Mouse (Mus musculus): ENCODE measurements around the gene Igsf3.

Gene Igsf3

DNA sequence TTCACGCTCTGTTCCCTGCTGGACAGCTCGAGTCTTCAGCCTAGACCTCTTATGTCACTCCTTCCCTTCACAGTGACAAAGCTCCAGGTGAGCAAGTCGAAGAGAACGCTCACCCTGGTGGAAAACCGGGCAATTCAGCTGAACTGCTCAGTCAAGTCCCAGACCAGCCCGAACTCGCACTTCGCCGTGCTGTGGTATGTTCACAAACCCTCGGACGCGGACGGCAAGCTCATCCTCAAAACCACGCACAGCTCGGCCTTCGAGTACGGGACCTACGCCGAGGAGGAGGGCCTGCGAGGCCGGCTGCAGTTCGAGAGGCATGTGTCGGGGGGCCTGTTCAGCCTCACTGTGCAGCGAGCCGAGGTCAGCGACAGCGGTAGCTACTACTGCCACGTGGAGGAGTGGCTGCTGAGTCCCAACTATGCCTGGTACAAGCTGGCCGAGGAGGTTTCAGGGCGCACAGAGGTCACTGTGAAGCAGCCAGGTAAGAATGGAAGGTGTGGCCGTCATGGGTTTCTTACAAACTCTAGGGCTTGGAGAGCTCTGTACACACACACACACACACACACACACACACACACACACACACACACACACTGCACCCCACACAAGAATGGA, 74.0 kb downstream of the Igsf3 start:
- no peak for DNase-seq

DNA sequence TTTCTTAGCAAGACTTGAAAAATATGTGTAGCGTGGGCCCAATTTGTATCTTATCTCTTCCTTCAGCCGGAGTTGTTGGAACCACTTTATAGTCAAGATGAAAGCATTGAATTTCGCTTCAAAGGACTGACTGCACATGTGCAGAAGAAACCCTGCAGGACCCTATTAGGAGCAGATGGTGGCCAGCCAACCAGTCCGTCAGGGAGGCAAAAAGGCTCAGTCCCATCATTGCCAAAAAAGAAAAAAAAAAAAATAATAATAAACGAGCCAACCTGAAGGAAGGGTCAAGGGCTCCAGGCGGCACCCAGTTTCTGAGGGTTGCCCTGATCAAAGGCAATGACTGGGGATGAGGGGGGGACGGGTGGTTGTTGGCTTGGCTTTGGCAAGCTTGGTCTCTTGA, 83.7 kb downstream of the Igsf3 start:
- DNase-seq, result no peak

DNA sequence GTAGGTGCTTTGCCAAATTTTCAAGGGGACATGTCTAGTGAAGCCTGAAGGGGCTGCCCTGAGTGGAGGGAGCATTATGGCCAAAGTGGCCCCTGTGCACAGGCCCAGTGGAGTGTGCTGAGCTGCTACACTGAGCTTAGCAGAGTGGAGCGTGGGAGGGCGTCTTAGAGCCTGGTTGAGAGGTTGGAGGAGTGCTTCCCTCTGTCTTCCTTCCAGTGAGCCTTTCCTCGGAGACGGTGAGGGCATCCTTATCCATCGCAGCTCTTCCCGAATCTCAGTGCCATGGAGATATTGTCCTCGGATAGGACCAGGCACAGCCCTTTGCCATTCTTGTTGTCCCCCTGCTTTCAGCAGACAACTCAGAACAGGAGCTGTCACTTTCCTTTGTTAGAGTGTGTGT, 84.2 kb downstream of the Igsf3 start:
- DNase-seq, result no peak

DNA sequence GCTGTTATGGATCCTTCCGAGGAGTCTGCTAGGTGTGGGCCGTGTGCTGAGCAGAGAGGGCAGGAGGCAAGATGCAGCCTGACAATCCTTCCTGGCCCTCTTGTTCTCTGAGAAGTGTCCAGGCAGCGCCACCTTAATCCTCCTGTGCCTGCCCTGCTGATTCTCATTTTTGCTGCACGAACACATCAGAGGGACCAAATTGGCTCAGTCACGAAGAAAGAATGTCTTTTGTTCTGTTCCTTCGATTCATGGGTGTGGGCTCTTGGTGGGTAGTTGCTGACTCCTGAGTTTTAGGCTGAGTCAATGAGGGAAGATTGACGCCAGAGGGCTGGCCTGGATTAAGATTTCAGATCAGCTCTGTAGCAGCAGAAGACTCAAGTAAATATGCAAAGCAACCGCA, 84.9 kb downstream of the Igsf3 start:
- no peak for DNase-seq

DNA sequence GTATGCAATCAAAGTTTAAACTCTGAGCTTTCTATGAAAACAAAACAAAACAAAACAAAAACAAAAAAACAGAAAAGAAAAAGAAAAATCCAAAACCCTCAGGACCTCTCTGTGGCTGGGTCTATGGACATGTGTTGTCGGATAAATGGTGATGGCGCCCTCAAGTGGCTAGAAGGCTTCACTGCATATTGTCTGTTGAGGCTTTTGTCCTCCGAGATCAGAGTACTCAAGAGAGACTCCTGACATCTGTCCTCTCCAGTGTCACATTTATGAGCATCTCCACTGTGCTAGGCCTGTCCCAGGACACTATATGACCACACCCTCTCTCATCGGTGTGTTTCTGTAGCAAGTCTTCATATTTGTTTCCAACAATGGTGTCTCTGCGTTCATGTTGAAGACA, 85.4 kb downstream of the Igsf3 start:
- peak; percentile 62 to 86 for DNase-seq

DNA sequence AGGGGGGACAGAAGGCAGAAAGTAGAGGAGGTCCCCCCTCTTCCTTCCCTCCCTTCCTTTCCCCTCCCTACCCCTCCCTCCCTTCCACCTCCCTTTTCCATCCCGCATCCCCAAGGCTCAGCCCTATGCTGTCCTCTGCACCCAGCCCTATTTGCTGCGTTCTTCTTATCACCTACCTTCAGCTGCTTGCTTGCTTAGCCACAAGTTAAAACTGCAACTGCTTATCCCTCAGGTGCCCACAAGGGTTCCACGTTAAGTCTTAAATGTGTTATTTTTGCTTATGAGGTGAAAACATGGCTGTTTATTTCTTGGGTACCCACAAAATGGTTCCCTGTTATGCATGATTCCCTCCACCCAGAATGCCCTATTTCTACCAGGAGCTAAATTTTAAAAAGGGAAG, 86.6 kb downstream of the Igsf3 start:
- no peak for DNase-seq

DNA sequence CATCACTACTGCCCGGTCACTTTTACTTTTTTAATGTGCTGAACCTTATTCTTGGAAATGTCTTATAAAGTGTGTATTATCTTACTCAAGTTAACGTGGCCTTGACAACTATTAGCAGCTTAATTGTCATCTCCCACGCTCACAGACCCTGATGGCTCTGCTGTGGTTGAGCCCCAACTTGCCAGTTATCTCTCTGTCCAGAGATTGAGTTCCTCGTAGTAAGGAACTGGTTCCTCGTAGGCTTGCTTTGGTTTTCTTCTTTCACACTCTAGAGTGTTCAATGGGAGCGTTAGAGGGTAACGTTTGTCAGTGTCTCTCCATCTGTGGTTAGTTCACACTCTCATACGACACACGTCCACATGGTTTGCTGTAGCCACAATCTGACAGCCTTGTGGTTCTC, 92.8 kb downstream of the Igsf3 start:
- no peak for DNase-seq

DNA sequence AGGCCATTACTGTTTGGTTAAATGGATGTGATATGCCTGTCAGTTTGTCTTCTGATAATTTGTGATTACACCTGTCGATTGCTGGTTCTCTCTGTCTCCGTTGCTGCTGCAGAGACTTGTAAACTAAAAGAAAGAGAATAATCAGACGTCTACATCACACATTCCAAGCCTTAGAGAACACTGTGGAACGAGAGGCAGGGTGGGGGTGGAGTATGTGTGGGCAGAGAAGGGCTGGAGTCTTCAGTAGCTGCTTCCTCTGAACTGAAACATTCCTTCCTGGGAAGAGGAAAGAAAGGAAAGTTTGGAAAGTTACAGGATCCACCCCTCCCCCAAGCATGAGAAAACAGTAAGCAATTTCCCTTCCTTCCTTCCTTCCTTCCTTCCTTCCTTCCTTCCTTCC, 95.0 kb downstream of the Igsf3 start:
- DNase-seq, result no peak

DNA sequence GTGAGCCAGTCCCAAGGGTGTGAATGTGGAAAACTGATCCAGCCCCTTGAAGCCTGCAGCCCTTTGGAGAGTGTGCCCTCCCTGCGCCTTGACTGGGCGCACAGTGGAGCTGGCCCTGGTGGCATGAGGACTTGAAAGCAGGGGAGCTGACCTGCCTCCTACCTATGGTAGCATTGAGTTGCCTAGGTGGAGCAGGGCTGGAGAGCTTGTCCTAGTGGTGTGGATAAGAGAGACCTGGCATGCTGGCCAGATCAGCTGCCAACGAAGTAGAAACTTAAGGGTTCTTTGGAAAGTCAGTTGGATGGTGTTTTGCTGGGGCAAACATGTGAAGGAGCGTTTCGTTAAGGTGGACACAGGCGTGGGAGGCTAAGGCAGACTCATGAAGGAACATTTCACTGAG, 105.1 kb downstream of the Igsf3 start:
- DNase-seq, result no peak

DNA sequence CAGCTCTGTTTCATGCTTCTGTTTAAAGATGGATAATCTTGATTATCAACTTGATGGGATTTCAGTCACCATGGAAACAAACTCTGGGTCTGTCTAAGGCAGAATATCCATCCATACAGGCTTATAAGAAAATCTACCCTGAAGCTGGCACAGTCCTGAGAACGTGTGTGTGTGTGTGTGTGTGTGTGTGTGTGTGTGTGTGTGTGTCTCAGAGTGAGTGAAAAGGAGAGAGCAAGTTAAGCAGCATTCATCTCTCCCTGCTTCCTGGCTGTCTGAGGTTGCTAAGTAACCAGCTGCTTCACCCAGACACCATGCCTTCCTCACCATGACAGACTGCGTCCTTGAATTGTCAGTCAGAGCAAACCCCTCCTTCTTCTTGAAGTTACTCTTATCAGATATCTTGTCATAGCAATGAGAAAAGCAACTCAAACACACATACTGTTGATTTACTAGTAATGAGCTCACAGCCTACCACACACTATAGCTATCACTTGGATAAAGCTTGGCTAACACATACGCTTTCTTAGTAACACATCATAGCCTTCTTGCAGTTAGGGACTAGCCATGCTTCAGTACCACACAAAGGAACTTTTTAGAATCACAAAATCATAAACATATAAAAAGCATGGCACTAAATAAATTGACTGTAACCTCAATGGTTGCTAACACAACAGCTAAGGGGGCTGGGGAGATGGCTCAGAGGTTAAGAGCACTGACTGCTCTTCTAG, 106.5 kb downstream of the Igsf3 start:
- no peak for DNase-seq

DNA sequence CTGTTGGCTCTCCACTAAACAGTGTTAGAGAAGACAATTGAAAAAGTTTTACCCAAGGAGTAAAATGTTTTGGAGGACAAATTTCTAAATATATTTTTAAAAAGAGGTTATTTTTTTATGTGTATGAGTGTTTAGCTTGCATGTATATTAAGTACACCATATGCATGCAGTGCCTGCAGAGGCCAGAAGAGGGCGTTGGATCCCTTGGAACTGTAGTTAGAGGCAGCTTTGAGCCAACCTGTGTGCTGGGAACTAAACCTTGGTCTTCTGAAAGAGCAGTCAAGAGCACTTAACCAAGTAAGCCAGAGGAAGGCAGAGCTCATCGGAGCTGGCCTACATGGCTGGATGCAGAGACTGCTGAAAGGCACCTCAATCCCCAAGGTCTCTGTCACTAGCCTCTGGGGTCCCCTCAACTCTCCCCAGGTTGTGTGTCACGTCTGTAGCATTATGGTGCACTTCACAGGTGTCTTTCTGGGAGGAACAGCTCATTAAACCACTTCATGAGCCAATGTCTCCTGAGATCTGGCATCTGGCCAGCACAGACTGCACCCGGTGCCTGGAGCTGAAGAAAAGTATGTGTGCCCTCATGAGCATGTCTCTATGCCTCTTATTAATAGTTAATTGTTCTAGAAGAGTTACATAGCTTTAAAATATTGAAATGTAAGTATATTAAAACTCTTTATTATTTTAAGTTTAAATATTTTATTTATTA, 109.3 kb downstream of the Igsf3 start:
- DNase-seq, result peak; percentile 41 to 79

DNA sequence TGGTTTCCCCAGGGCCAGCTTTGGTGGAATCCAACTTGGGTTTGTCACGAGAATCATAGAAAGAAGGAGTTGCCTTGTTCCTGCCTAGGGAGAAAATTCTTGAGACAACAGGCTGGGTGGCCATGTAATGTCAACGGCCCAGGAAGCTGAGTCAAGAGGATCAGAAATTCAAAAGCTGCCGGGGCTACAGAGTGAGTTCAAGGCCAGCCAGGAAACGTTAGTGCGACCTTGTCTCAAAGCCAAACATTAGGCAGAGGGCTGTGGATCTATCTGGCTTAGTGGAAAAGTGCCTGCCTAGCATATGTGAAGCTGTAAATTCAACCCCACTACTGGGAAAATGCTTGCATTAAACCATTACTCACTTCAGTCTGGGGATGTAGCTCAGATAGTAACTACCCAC, 110.6 kb downstream of the Igsf3 start:
- DNase-seq, result no peak

DNA sequence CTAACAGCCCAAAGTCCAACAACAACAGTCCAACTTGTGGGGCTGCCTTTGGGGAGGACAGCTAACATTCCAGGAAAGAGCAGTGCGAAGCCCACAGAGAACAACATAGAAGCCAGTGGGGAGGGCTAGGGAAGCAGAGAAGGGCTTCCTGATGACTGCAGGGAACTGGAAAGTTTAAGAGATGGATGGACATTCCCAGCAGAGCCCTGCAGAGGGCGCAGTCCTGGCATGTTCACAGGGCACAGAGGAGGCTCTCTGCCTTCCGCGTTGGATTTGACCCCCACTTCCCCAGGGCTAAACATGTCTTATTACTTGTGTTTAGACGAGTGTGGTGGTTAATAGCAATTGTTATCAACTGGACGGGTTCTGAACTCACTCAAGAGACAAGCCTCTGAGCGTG, 111.3 kb downstream of the Igsf3 start:
- no peak for DNase-seq

DNA sequence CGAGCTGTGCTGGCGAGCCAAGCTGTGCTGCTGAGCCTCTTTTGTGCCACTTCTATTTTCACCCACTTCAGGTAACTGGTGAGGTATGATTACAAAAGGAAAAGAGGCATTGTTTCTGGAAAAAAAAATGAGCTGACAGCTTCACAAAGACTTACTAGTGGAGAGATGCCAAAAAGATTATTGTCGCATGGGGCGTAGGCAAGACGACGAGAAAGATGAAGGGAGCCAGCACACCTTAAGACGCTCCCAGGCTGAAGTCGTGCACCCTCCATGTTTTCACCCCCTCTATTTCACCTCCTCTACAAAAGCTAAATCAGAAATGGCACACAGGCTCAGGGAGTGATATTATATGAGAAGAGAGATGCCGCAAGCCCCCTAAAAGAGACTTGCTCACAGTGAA, 113.6 kb downstream of the Igsf3 start:
- no peak for DNase-seq

DNA sequence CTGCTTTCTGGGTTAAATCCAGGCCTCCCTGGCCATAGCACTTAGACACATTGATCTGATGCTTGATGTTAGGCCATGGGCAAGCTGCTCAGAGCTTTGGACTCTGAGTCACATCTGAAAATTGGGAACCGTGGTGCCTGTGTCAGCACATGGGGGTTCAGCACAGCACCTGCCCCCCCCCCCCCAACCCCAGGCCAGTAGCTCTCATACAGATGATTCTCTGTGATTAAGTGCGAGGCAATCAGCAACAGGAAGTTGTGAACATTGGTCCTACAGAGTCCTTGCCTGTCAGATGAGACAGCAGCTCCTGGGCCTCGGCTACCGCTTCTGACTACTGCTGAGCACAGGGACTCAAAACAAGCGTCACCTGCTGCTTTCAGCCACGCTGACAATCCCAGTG, 116.0 kb downstream of the Igsf3 start:
- DNase-seq, result no peak

DNA sequence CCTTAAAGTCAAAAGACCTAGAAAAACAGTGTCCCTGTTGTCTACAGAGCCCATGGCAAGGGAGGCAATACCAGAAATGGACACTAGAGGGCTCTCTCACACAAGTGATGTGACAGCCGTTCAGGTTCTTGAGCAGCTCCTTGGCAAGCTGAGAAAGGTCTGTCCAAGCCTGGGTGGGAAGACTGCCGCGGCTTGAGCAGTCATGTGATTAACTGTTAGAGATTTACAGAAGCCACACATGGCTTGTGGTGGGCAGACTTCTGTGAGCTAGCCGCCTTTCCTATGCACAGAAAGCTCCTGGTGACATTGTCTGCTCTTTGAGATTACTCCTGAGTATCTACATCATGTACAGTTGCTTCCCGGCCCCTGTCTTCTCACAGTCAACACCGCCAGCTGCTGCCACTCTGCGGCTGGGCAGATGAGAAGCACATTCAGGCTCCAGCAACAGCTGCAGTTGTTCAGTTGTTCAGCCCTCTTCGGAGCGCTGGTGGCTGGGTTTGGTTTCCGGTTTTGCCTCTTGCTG, 117.1 kb downstream of the Igsf3 start:
- DNase-seq, result peak; percentile 93 to 95

DNA sequence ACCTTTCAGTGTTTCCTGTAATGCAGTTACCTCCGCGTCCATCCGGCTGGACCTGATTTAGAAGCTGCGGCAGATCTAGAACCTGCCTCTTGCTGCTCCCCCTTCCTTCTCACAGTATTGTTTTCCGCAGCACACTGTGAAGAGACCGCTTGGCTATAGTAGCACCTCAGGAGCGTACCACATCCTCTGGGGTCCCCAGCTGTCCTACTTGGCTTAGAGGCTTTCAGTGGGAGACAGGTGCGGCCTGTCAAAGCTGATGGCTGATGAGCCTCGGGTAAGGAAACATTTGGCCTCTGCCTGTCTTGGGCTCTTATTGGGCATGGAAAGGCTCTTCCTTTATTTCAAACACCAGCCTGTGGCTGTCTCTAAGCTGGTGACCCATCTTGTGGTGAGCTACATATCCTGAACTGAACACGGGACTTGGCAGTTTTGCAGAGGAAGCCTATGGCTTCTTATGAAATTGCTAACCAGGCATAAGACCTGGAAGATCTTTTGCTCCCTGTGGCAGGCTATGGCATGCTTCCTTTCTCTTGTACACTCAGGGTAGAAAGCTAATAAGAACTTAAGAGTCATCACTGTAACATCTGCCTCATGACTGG, 120.6 kb downstream of the Igsf3 start:
- DNase-seq, result no peak

DNA sequence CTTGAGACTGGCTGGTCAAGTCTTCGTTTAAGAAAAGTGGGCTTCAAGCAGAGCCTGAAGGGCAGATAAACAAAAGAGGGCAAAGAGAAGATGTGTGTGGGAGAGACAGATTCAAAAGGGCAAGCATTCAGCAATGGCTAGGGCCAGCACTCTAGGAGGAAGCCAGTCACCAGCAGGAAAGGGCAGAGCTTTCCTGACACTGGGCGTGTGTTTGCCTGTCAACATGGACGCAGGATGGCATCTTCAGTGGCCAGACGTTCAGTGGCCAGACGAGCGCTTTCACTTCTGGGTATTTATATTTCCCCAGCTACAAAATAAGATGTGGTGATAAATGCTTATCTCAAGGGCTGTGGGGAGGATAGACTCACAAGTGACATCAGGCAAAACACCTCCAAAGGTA, 123.0 kb downstream of the Igsf3 start:
- no peak for DNase-seq

DNA sequence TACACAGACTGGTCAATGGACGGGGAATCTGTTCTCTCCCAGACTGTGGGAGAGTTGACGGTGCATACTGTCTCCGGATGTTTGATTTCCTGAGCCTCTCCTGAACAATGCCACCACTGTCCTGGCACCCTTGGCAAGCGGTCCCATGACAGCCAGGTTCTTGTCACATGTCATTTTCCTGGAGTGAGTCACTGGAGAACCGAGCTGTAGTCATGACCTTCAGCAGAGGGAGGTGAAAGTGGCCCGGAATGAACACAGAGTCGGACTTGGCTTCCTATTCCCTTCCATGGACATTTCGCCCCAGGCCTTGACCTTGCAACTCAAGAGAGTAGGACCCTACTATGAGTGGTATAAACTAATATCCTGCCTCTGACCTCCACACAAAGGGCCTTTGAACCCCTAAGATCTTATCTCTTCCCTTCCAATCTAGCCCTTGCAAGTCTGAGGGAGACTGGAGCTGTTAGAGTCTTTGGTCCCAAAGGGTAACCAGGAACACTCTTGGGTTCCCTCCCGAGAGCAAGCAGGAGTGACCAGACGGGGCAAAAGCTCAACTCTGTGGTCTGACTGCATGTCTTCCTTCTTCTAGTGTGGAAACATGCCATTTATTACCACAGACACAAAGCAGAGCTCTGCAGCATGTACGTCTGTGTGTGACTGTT, 123.6 kb downstream of the Igsf3 start:
- DNase-seq, result peak; percentile 61 to 71

DNA sequence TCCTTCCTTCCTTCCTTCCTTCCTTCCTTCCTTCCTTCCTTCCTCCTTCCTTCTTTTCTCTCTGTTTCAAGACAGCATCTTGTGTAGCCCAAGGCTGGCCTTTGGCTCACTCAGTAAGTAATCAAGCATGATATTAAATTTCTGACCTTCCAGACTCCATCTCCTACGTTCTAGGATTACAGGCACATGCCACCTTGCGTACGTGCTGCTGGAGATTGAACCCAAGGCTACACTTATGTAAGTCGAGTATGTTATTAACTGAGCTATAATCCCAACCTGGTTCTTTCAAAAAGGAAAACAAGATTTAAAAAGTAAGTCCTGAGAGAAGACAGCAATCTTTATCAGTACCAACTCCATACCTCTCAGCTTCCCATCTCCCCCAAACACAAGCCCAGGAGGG, 124.7 kb downstream of the Igsf3 start:
- peak; percentile 55 to 79 for DNase-seq

DNA sequence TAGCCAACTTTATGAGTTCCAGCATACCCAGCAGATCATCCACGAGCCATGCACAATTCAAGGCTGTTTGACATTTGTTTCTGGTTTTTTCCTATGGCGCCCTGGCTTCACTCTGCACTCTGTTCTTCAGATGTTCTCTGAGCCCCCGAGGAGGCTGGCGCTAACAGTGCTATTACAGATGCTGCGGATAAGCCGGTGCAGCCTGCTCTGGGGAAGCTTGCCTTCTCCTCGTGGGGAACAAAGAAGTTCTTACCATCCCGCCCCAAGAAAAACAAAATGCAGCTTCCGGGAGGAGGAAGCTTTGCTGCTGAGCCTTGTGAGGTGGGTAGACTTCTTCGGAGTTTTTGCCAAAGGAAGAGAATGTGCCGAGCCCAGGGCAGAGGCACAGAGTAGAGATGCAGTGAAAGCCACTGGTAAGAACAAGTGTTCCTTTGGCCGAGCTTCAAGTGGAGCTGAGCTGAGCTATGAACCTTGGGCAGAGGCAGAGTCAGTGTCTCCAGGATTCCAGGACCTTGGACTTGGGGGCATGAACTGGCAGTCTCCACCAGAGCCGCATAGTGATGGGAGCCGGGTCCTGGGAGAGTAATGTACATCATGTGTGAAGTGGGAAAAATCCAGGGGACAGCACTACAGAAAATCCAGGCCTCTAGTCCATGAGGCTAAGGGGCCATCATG, 125.3 kb downstream of the Igsf3 start:
- DNase-seq, result peak; percentile 82 to 92

DNA sequence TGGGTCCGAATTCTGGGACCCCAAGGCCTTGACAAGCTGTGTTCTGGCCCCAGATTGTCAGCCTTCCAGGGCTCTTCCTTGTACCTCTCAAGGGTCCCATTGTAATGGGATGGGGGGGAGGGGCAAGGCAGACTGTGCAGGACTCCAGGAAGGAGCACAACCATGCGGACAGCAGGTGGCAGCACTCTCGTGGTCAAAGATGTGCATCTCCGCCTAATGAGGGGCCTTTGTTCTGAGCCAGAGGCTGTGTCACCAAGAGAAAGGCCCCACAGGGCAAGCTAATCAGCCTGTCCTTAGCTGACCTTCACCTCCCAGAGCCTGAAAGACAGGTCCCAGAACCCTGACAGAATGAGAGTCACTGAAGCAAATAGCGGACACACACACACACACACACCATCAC, 129.3 kb downstream of the Igsf3 start:
- DNase-seq, result peak; percentile 94 to 97
